Mouse (Mus musculus) CH12.LX (cell line): ENCODE data around the gene Spag4. TPM values are rescaled to one million over a fixed set of nuclear protein-coding genes. Genes with fewer than 3 reads are reported as not detected.

Experiments
- DNase-seq: peaks from one replicate; pipeline ENCODE4 v3.0.0-alpha.2; 2013; ENCODE audit errors: extremely low read depth
- H3K27ac ChIP-seq: 2 replicates; pipeline ENCODE4 v1.5.1; 2012; ENCODE audit warnings: low read depth, mild to moderate bottlenecking, control low read depth, moderate library complexity; ENCODE audit not compliant: insufficient read depth
- H3K27me3 ChIP-seq: replicated peaks from 2 replicates; pipeline ENCODE3; 2012; ENCODE audit warnings: inconsistent platforms
- H3K36me3 ChIP-seq, 2 experiments: replicated peaks in 1 of 2; 2 replicates each; pipeline versions ENCODE3 to v1.6.1; 2012; ENCODE audit warnings: inconsistent platforms in 1 of 2, low read length in 1 of 2, mild to moderate bottlenecking in 1 of 2, mixed read lengths in 1 of 2, moderate library complexity in 1 of 2; ENCODE audit not compliant: control insufficient read depth in 1 of 2, insufficient read depth in 1 of 2
- H3K4me1 ChIP-seq, 2 experiments: 2 replicates each; pipeline ENCODE4 v1.6.1; 2012; ENCODE audit warnings: inconsistent platforms in 1 of 2, moderate library complexity in 1 of 2; ENCODE audit not compliant: insufficient read depth in 2 of 2, control insufficient read depth in 1 of 2
- H3K4me2 ChIP-seq: 2 replicates; pipeline ENCODE4 v1.6.1; 2012; ENCODE audit warnings: low read depth, mild to moderate bottlenecking, control low read depth; ENCODE audit not compliant: poor library complexity, insufficient read depth, severe bottlenecking
- H3K4me3 ChIP-seq, 3 experiments: fragments of 150-350 bp in 1 of 3; sonication (generic) in 1 of 3; replicated peaks in 1 of 3; 2 replicates each; pipeline versions ENCODE3 to v1.5.1; 2011 to 2012; ENCODE audit warnings: low read depth in 2 of 3, low read length in 2 of 3, mild to moderate bottlenecking in 2 of 3, moderate library complexity in 2 of 3, control low read depth in 1 of 3, improper control_type of control experiment in 1 of 3, inconsistent platforms in 1 of 3, mixed read lengths in 1 of 3; ENCODE audit not compliant: poor library complexity in 1 of 3
- H3K79me2 ChIP-seq: replicated peaks from 2 replicates; pipeline ENCODE4 v1.6.1; 2012; ENCODE audit warnings: mild to moderate bottlenecking, moderate library complexity; ENCODE audit not compliant: control insufficient read depth, poor library complexity, insufficient read depth, severe bottlenecking; ENCODE audit errors: extremely low read depth
- H3K9ac ChIP-seq: 2 replicates; pipeline ENCODE4 v1.6.1; 2012; ENCODE audit warnings: low read depth, mild to moderate bottlenecking, control low read depth, moderate library complexity; ENCODE audit not compliant: insufficient read depth
- H3K9me3 ChIP-seq: replicated peaks from 2 replicates; pipeline ENCODE3; 2012; ENCODE audit warnings: low read length, inconsistent platforms, mixed read lengths
- BHLHE40 ChIP-seq: IDR thresholded peaks from 2 replicates; pipeline ENCODE4 v1.6.1; 2011; ENCODE audit warnings: mild to moderate bottlenecking, low read depth, low read length, improper control_type of control experiment
- CHD1 ChIP-seq: IDR thresholded peaks from 2 replicates; pipeline ENCODE4 v1.6.1; 2012; ENCODE audit warnings: low read depth, low read length, improper control_type of control experiment, inconsistent platforms
- CHD2 ChIP-seq: IDR thresholded peaks from 2 replicates; pipeline ENCODE4 v1.6.1; 2011; ENCODE audit warnings: low read length, improper control_type of control experiment
- E2F4 ChIP-seq: IDR thresholded peaks from 2 replicates; pipeline ENCODE4 v1.6.1; 2011; ENCODE audit warnings: low read depth, low read length, improper control_type of control experiment; ENCODE audit not compliant: insufficient replicate concordance
- EP300 ChIP-seq: IDR thresholded peaks from 2 replicates; pipeline ENCODE4 v1.6.1; 2011; ENCODE audit warnings: low read length, improper control_type of control experiment
- IRF4 ChIP-seq: IDR thresholded peaks from 2 replicates; pipeline ENCODE4 v1.6.1; 2014; ENCODE audit warnings: low read depth, mild to moderate bottlenecking, inconsistent platforms, low read length, improper control_type of control experiment
- MAFK ChIP-seq: IDR thresholded peaks from 2 replicates; pipeline ENCODE4 v1.6.1; 2011; ENCODE audit warnings: low read length, improper control_type of control experiment; ENCODE audit not compliant: insufficient replicate concordance
- MAX ChIP-seq: IDR thresholded peaks from 2 replicates; pipeline ENCODE4 v1.6.1; 2011; ENCODE audit warnings: low read length, improper control_type of control experiment
- MEF2A ChIP-seq: IDR thresholded peaks from 2 replicates; pipeline ENCODE4 v1.6.1; 2014; ENCODE audit warnings: low read depth, mild to moderate bottlenecking, inconsistent platforms, low read length, improper control_type of control experiment, borderline replicate concordance
- MXI1 ChIP-seq: IDR thresholded peaks from 2 replicates; pipeline ENCODE4 v1.6.1; 2011; ENCODE audit warnings: mild to moderate bottlenecking, low read depth, low read length, improper control_type of control experiment
- MYC ChIP-seq: IDR thresholded peaks from 2 replicates; pipeline ENCODE4 v1.6.1; 2011; ENCODE audit warnings: low read depth, mild to moderate bottlenecking, improper control_type of control experiment, low read length
- NELFE ChIP-seq: IDR thresholded peaks from 2 replicates; pipeline ENCODE4 v1.6.1; 2011; ENCODE audit warnings: low read depth, low read length, improper control_type of control experiment
- NRF1 ChIP-seq: IDR thresholded peaks from 2 replicates; pipeline ENCODE4 v1.6.1; 2014; ENCODE audit warnings: low read depth, mild to moderate bottlenecking, inconsistent platforms, low read length, improper control_type of control experiment, moderate library complexity
- PAX5 ChIP-seq: IDR thresholded peaks from 2 replicates; pipeline ENCODE4 v1.6.1; 2012; ENCODE audit warnings: low read length, inconsistent platforms, mixed read lengths
- POLR2AphosphoS2 ChIP-seq: IDR thresholded peaks from 2 replicates; pipeline ENCODE4 v1.6.1; 2011; ENCODE audit warnings: low read depth, low read length, improper control_type of control experiment
- RAD21 ChIP-seq: IDR thresholded peaks from 2 replicates; pipeline ENCODE4 v1.6.1; 2011; ENCODE audit warnings: low read depth, mild to moderate bottlenecking, low read length, improper control_type of control experiment, moderate library complexity
- TBP ChIP-seq: conservative IDR thresholded peaks from 2 replicates; pipeline ENCODE4 v1.6.1; 2011; ENCODE audit warnings: low read depth, low read length, improper control_type of control experiment
- ZMIZ1 ChIP-seq: IDR thresholded peaks from 2 replicates; pipeline ENCODE4 v1.6.1; 2012; ENCODE audit warnings: low read depth, mild to moderate bottlenecking, inconsistent platforms, low read length, improper control_type of control experiment
- dilution Hi-C: fragments of 300-500 bp; cut with MboI; formaldehyde crosslinking; loops from 2 replicates; pipeline ENCODE4 v1.14.3; 2020; ENCODE audit warnings: low sequenced_read_pairs; ENCODE audit not compliant: extremely low pct_unique_long_range_greater_than_20kb, extremely low pct_ligation_motif_present
- in situ Hi-C: fragments of 300-500 bp; cut with MboI; formaldehyde crosslinking; loops from 3 replicates; pipeline ENCODE4 v1.14.3; 2019; ENCODE audit warnings: low sequenced_read_pairs, low pct_ligation_motif_present, low pct_unique_long_range_greater_than_20kb, mixed read lengths
- polyA plus RNA-seq: library from polyadenylated mRNA; unstranded; fragments of >175 nt; gene quantifications from 2 replicates; pipeline ENCODE4 v1.2.1, GENCODE M21; 2012; ENCODE audit warnings: low read depth; ENCODE audit not compliant: insufficient read length
- total RNA-seq, 2 experiments: library from RNA; depleted of rRNA; stranded (reverse); fragments of 300-350 nt in 1 of 2; fragments of >200 nt in 1 of 2; gene quantifications; 2 replicates each; pipeline ENCODE4 v1.2.3; 2012 to 2014

The Spag4 gene
- total and polyA plus RNA-seq, 3 experiments = 2.2 to 3.6 (median 2.6) TPM

DNA sequence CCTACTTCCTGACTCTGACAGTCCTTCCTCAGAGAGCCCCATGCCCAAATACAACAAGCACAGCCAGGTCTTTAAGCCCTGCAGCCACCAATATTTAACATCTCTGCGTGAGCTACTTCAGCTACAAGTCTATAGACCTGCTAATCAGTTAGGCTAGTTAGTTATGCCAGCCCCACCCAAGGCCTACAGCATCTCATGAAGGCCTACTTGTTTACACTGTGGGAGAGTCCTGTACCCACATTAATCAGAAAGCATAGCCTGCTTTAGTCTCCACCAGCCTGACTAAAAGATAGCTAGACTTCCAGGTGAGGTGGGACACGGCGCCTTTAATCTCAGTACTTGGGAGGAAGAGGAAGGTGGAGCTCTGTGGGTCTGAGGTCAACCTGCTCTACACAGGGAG, 25.6 kb upstream of the Spag4 start:
- Histone ChIP-seq H3K9ac (no peak overlapping the region), H3K9me3 (no peaks in the 10 kb centered on the region), H3K36me3 (no peaks in the 10 kb centered on the region), H3K79me2 (no peaks in the 10 kb centered on the region), H3K27me3 (peaks cover 61% of the 10 kb centered on the region), H3K4me1 (peaks cover 5% of the 10 kb centered on the region in 2 experiments), H3K4me3 (no peak overlapping the region), H3K4me2 (no peak overlapping the region), H3K27ac (no peak overlapping the region)
- DNase-seq = no peak
- in situ Hi-C loops (no loop called here), dilution Hi-C loops (no loop called here)
- TF ChIP-seq ZMIZ1 = no peak
- TF ChIP-seq EP300 = no peak
- no peak for TF ChIP-seq MYC
- no peak for TF ChIP-seq MEF2A
- no peak for TF ChIP-seq MAX
- no peak for TF ChIP-seq TBP

DNA sequence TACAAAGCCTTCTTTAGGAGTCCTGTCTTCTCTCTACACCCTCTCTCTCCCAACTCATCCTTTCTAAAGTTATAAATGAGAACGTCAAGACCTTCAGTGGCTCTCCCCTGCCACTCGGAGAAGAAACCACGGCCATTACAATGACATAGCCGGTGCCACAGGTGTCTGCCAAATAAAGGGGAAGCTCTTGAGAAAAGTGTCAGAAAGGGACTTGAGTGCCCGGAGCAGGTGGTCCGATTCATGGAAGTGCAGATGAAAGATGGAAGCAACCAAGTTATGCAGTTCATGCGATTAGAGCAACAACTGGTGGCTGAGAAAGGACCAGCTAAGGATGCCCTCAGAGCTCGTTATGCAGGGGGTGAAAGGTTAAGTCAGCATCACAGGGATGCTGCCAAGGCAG, 22.1 kb upstream of the Spag4 start:
- peaks cover 9 to 11% of the 10 kb centered on the region in 2 experiments for H3K4me1 ChIP-seq
- no peak overlapping the region for H3K4me2 ChIP-seq
- no peak overlapping the region for H3K9ac ChIP-seq
- TF ChIP-seq MEF2A (no peak), MYC (no peak), MXI1 (no peak), MAFK (no peak), CHD2 (no peak), E2F4 (no peak), BHLHE40 (no peak), NELFE (no peak), POLR2AphosphoS2 (no peak), IRF4 (no peak), CHD1 (no peak), PAX5 (no peak), NRF1 (no peak), RAD21 (no peak)
- no peak overlapping the region for H3K27ac ChIP-seq
- in situ Hi-C loops = no loop called here
- dilution Hi-C loops = no loop called here
- H3K27me3 ChIP-seq = peaks cover 70% of the 10 kb centered on the region
- no peaks in the 10 kb centered on the region for H3K9me3 ChIP-seq
- no peak overlapping the region for H3K4me3 ChIP-seq
- H3K36me3 ChIP-seq = no peaks in the 10 kb centered on the region
- DNase-seq = no peak
- no peaks in the 10 kb centered on the region for H3K79me2 ChIP-seq
